Mouse (Mus musculus): ENCODE measurements at regions not wholly inside any gene's neighbourhood (a gene's known extent, or its start where the extent isn't known, plus 50 kb on each side); places are given as distances from the start of the nearest gene placed in this dataset.
A peak's percentile ranks its signal among the peaks of the same experiment; 100 is the strongest.
"Not testable (repeated sequence)": the region's sequence is repeated elsewhere in the genome, so short reads cannot be mapped to it uniquely, and the experiment has no call there.

- no peak for DNase-seq (ENCODE audit: low read depth, low spot score)
These were observed 212.6 kb downstream of the Samd5 start for GRCm38 (mm10) chr10:9462361-9462760.

GRCm38 (mm10) chr10:9459145-9459544 is 215.9 kb downstream of the Samd5 start:
- DNase-seq (ENCODE audit: low read depth, low spot score): no peak

GRCm38 (mm10) chr10:9458466-9458865 is 216.5 kb downstream of the Samd5 start:
- DNase-seq (ENCODE audit: low read depth, low spot score): no peak

GRCm38 (mm10) chr10:9457222-9457621 is 217.8 kb downstream of the Samd5 start:
- DNase-seq (ENCODE audit: low read depth, low spot score): no peak

- no peak for DNase-seq (ENCODE audit: low read depth, low spot score)
These were observed 235.9 kb downstream of the Samd5 start for GRCm38 (mm10) chr10:9439072-9439471.

GRCm38 (mm10) chr10:9438366-9438765 is 236.6 kb downstream of the Samd5 start:
- peak; percentile 43 for DNase-seq (ENCODE audit: low read depth, low spot score)

- no peak for DNase-seq (ENCODE audit: low read depth, low spot score)
These were observed 245.9 kb downstream of the Samd5 start for GRCm38 (mm10) chr10:9429085-9429484.

GRCm38 (mm10) chr10:9420741-9421140 is 254.3 kb downstream of the Samd5 start:
- DNase-seq (ENCODE audit: low read depth, low spot score): no peak

- no peak for DNase-seq (ENCODE audit: low read depth, low spot score)
These were observed 258.3 kb downstream of the Samd5 start for GRCm38 (mm10) chr10:9416685-9417084.

- no peak for DNase-seq (ENCODE audit: low read depth, low spot score)
These were observed 268.9 kb downstream of the Samd5 start for GRCm38 (mm10) chr10:9406101-9406500.

GRCm38 (mm10) chr10:9405417-9405816 is 269.6 kb downstream of the Samd5 start:
- DNase-seq (ENCODE audit: low read depth, low spot score): no peak

GRCm38 (mm10) chr10:9404963-9405362 is 270.0 kb downstream of the Samd5 start:
- DNase-seq (ENCODE audit: low read depth, low spot score): no peak

- peak; percentile 12 for DNase-seq (ENCODE audit: low read depth, low spot score)
These were observed 273.9 kb downstream of the Samd5 start for GRCm38 (mm10) chr10:9400911-9401617.

- no peak for DNase-seq (ENCODE audit: low read depth, low spot score)
These were observed 297.4 kb downstream of the Samd5 start for GRCm38 (mm10) chr10:9377440-9378101.

GRCm38 (mm10) chr10:9362306-9362865 is 312.6 kb downstream of the Samd5 start:
- DNase-seq (ENCODE audit: low read depth, low spot score): no peak

- DNase-seq (ENCODE audit: low read depth, low spot score): no peak
These were observed 336.7 kb downstream of the Samd5 start for GRCm38 (mm10) chr10:9338207-9338801.

- DNase-seq (ENCODE audit: low read depth, low spot score): no peak
These were observed 340.7 kb downstream of the Samd5 start for GRCm38 (mm10) chr10:9334245-9334845.

GRCm38 (mm10) chr10:9331694-9332093 is 343.3 kb downstream of the Samd5 start:
- no peak for DNase-seq (ENCODE audit: low read depth, low spot score)

GRCm38 (mm10) chr10:9328324-9328723 is 346.7 kb downstream of the Samd5 start:
- no peak for DNase-seq (ENCODE audit: low read depth, low spot score)

GRCm38 (mm10) chr10:9327881-9328280 is 347.1 kb downstream of the Samd5 start:
- DNase-seq (ENCODE audit: low read depth, low spot score): not testable (repeated sequence)

GRCm38 (mm10) chr10:9312326-9312725 is 362.7 kb downstream of the Samd5 start:
- DNase-seq (ENCODE audit: low read depth, low spot score): no peak

GRCm38 (mm10) chr10:9310346-9310745 is 364.7 kb downstream of the Samd5 start:
- no peak for DNase-seq (ENCODE audit: low read depth, low spot score)

Data from forelimb bud, embryonic 11.5 days (tissue).